Mouse (Mus musculus): ENCODE results near the gene Arhgef38.

- no peak for TF ChIP-seq CTCF (IDR thresholded peaks at IDR 0.05; ENCODE audit: low read depth)
- TF ChIP-seq EP300 (IDR thresholded peaks at IDR 0.05; ENCODE audit: low read depth): no peak
Observed at GRCm38 (mm10) chr3:133153629-133154028, 81.1 kb downstream of the Arhgef38 start.

Measured in heart, postnatal 0 days (tissue).